Mouse (Mus musculus) C2C12 (cell line): ENCODE results near the gene Tarbp2. TPM values are rescaled to one million over a fixed set of nuclear protein-coding genes. Genes with fewer than 3 reads are reported as not detected.

Experiments
- H3K27me3 ChIP-seq: one replicate; pipeline ENCODE4 v1.6.1; 2011; ENCODE audit not compliant: control insufficient read depth, insufficient read depth, insufficient read length
- H3K36me3 ChIP-seq: one replicate; pipeline ENCODE4 v1.6.1; 2011; ENCODE audit not compliant: control insufficient read depth, insufficient read depth
- H3K4me3 ChIP-seq: one replicate; pipeline ENCODE4 v1.5.1; 2011; ENCODE audit warnings: mild to moderate bottlenecking, control low read depth; ENCODE audit not compliant: poor library complexity, insufficient read depth, severe bottlenecking
- H3K79me2 ChIP-seq: one replicate; pipeline ENCODE4 v1.6.1; 2011; ENCODE audit not compliant: control insufficient read depth, insufficient read depth
- H3K79me3 ChIP-seq: one replicate; pipeline ENCODE4 v1.6.1; 2011; ENCODE audit warnings: low read depth, control low read depth
- H3ac ChIP-seq: one replicate; pipeline ENCODE3; 2011; ENCODE audit warnings: low read depth; ENCODE audit not compliant: control insufficient read depth, insufficient read length
- CTCF ChIP-seq: IDR thresholded peaks from one replicate; pipeline ENCODE4 v1.5.1; 2011; ENCODE audit not compliant: control insufficient read depth, insufficient read depth, insufficient read length
- FOSL1 ChIP-seq: IDR thresholded peaks from one replicate; pipeline ENCODE4 v1.8.0; 2011; ENCODE audit warnings: mild to moderate bottlenecking, low read length; ENCODE audit not compliant: poor library complexity, insufficient read depth, severe bottlenecking
- MAX ChIP-seq: IDR thresholded peaks from one replicate; pipeline ENCODE4 v1.6.1; 2011; ENCODE audit warnings: mild to moderate bottlenecking, control low read depth
- MYOD1 ChIP-seq: IDR thresholded peaks from one replicate; pipeline ENCODE4 v1.6.1; 2011; ENCODE audit warnings: low read depth; ENCODE audit not compliant: control insufficient read depth, insufficient read length
- MYOG ChIP-seq: IDR thresholded peaks from one replicate; pipeline ENCODE4 v1.6.1; 2011; ENCODE audit not compliant: control insufficient read depth, insufficient read length; ENCODE audit errors: extremely low read depth
- USF1 ChIP-seq: IDR thresholded peaks from one replicate; pipeline ENCODE4 v1.6.1; 2011; ENCODE audit warnings: low read depth, mild to moderate bottlenecking, control low read depth, moderate library complexity
- long read RNA-seq, 2 experiments: library from polyadenylated mRNA; unstranded; transcript quantifications; one replicate each; pipeline ENCODE4 v2.0.0; 2019 to 2020
- polyA plus RNA-seq: library from polyadenylated mRNA; unstranded; fragments of >200 nt; fragmentation: generic; extraction: Trizol; gene quantifications from one replicate; pipeline ENCODE4 v1.2.1, GENCODE M21; 2012; ENCODE audit warnings: missing spikeins

Tarbp2 gene
- polyA plus RNA-seq: 127 TPM
- long read RNA-seq, experiment 1, transcript Tarbp2-201 (9 exons, 1,523 nt): major isoform, 35 of 72 reads
- long read RNA-seq, experiment 1, partial matches to known transcripts: 12 of 72 reads
- long read RNA-seq, experiment 1, other reads (novel, unspliced or antisense): 19 of 72 reads
- long read RNA-seq, experiment 2, transcript Tarbp2-213 (9 exons, 951 nt): minor isoform, 17 of 410 reads
- long read RNA-seq, experiment 2, transcript Tarbp2-202 (7 exons, 1,278 nt): minor isoform, 13 of 410 reads
- long read RNA-seq, experiment 2, transcript Tarbp2-201 (9 exons, 1,523 nt): major isoform, 224 of 410 reads
- long read RNA-seq, experiment 2, transcript Tarbp2-203 (7 exons, 1,819 nt): minor isoform, 6 of 410 reads
- long read RNA-seq, experiment 2, partial matches to known transcripts: 42 of 410 reads
- long read RNA-seq, experiment 2, other reads (novel, unspliced or antisense): 108 of 410 reads

DNA sequence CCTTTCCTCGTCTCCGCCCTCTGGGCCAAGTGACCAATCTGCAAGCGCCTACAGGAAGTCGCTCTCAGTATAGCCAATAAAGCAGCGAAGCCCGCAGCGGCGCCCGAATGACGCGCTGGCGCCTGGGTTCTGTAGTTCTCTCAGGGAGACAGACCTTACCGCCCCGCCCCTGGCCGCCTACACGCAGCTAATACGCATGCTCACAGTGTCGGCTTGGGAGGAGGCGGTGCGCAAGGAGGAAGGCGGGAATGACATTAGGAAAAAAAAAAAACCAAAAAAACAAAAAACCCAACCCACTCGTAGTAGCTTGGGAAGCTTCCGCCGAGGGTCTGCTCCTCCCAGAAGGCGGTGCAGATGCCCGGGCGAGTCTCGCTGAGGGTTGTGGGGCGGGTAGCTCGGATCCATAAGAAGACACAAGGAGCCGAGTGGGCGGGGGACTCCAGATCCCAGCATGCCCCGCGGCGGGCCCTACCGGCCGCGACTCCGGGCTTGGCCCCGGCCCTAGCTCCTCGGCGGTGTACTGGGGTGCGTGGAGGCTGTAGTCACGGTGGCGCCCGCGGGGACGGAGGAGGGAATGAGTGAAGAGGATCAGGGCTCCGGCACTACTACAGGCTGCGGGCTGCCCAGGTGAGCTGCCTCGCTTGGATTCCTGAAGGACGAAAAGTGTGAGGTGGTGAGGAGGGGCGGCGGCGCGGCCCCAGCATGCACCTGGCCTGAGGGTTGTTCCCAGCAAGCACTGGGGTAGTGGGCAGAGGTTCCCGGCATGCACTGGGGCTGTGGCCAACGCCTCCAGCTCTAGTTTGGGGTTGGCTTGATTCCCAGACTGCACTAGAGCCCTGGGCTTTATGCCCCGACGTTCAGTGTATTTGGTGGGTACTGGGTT is at the start of gene Tarbp2:
TSS of gene Tarbp2 (plus strand) at position 217 of the 883 bp plus-strand sequence.
- Histone ChIP-seq H3K36me3 (peaks cover 38% of the 10 kb centered on the region), H3ac (peak within 1 kb of the TSS; percentile 88), H3K27me3 (no peaks in the 10 kb centered on the region), H3K79me3 (peaks cover 36% of the 10 kb centered on the region), H3K4me3 (peak within 1 kb of the TSS; percentile 75), H3K79me2 (peaks cover 59% of the 10 kb centered on the region)
- TF ChIP-seq USF1 (no peak), MAX (peak; percentile 39)

DNA sequence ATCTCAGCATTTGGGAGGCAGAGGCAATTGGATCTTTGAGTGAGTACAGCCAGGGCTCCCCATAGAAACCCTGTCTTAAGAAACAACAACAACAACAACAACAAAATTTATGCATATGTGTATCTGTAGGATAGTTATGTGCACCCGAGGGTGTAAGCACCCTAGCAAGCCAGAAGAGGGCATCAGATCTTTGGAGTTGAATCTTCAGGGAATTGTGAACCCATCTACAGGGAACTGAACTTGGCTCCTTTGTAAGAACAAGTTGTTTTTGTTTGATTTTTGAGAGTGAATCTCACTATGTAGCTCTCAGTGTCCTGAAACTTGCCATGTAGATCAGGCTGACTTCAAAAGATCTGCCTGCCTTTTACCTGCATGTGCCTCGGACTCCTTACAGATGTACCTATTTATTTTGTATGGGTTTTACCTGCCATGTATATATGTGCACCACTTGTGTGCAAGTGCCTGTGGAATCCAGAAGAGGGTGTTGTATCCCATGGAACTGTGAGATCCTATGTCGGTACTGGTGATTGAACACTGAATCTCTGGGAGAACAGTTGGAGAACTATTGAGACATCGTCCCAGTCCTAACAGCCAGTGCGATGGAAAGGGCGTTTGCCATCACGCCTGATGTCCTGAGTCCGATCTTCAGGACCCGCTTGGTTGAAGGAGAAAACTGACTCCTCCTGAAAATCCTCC is 49.2 kb upstream of the Tarbp2 start:
- no peak for TF ChIP-seq CTCF
- TF ChIP-seq FOSL1: no peak
- TF ChIP-seq MAX: no peak
- no peak for TF ChIP-seq MYOG
- TF ChIP-seq USF1: no peak
- no peak for TF ChIP-seq MYOD1
- H3K4me3 ChIP-seq: no peak overlapping the region
- H3K79me2 ChIP-seq: peaks cover 34% of the 10 kb centered on the region
- H3K27me3 ChIP-seq: no peaks in the 10 kb centered on the region
- H3K36me3 ChIP-seq: peaks cover 58% of the 10 kb centered on the region
- H3ac ChIP-seq: no peak overlapping the region
- peaks cover 29% of the 10 kb centered on the region for H3K79me3 ChIP-seq

DNA sequence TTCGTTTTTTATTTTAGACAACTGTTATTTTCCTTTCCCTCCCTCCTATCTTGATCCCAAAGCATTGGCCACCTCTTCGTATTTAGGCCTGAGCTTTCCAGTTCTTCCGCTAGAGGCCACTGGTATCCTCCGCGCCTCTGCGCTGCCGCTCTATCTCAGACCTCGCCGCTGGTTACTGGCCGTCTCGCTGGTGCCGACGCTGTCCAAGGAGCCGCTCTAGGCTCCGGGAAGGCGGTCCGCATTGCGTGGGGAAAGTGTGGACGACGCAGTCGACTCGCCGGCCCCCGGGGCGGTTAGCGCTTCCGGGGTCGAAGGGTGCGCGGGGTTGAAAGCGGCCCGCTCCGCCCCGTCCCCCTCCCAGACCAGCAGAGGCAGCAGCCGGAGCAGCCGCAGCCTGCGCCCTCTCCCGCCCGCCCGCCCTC is 47.8 kb upstream of the Tarbp2 start, which contains the start of gene Pcbp2:
TSS of gene Pcbp2 (plus strand) at position 357 of the 422 bp plus-strand sequence.
- peak within 1 kb of the TSS; percentile 98 for H3K4me3 ChIP-seq
- H3K79me2 ChIP-seq: peaks cover 47% of the 10 kb centered on the region
- H3K79me3 ChIP-seq: peaks cover 43% of the 10 kb centered on the region
- TF ChIP-seq USF1 (no peak), CTCF (peak; percentile 93), MAX (peak; percentile 96)
- H3K27me3 ChIP-seq: no peaks in the 10 kb centered on the region
- H3ac ChIP-seq: peak within 1 kb of the TSS; percentile 81
- H3K36me3 ChIP-seq: peaks cover 66% of the 10 kb centered on the region

DNA sequence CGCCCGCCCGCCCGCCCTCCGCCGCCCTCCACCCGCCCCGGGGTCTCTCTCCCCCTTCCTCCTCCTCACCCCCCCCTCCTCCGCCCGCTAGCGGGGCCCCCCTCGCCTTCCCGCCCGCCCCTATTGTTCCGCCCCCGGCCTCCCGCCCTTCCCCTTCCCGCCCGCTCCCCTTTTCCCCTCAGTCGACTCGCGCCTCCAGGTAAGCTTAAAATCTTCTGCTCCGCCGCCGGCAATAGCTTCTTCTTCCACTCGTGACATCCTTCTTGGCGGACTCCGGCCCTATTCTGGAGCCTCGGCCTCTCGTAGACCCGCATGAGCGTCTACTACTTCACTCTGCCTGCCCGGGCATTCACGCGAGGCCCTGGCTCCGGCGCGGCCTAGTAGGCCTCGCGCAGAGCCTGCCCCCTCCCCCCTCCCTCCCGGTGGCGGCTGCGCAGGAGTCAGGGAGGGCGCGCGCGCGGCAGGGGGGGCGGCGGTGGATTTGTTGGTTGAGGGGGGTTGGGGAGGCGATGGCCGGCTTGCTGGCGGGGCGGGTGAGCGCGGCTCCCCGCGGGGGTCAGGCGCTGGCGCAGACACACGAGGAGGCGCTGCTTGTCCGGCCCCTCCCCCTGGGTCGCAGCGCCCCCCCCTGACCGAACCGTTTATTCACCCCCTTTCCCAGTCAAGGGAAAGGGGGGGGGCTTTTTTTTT is 47.2 kb upstream of the Tarbp2 start:
- Histone ChIP-seq H3K79me2 (peaks cover 53% of the 10 kb centered on the region), H3K27me3 (no peaks in the 10 kb centered on the region), H3K4me3 (peak overlapping the region; percentile 98), H3ac (peak overlapping the region; percentile 81), H3K79me3 (peaks cover 48% of the 10 kb centered on the region), H3K36me3 (peaks cover 66% of the 10 kb centered on the region)
- TF ChIP-seq MYOG (no peak), CTCF (peak; percentile 63)

DNA sequence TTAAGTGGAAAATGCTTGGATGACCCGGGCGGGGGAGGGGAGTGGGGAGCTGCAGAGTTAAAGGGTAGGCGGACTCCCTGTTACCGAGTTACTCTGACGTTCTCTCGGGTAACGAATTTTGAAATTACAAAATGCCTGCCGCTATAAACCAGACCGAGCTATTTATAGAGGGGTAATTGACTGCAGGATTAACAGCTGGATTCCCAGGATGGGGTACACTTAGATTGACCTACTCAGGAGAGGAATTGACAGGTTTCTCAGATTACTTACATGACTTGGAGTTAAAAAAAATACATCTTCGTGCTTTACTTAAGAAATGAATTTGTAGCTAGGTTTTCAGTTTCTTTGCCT is 46.7 kb upstream of the Tarbp2 start:
- H3K4me3 ChIP-seq: peak overlapping the region; percentile 98
- no peak for TF ChIP-seq MYOD1

More for the DNA sequence above, 46.7 kb upstream of the Tarbp2 start:
- peaks cover 58% of the 10 kb centered on the region for H3K79me2 ChIP-seq
- peaks cover 54% of the 10 kb centered on the region for H3K79me3 ChIP-seq
- H3K27me3 ChIP-seq: no peaks in the 10 kb centered on the region
- peaks cover 66% of the 10 kb centered on the region for H3K36me3 ChIP-seq
- H3ac ChIP-seq: peak overlapping the region; percentile 81
